Mouse (Mus musculus) mammary gland, adult 2 months (tissue): ENCODE measurements around the gene Entpd7. TPM values are rescaled to one million over a fixed set of nuclear protein-coding genes. Genes with fewer than 3 reads are reported as not detected.

Experiments
- polyA plus RNA-seq: library from polyadenylated mRNA; depleted of rRNA; stranded (reverse); fragments of >200 nt; gene quantifications from 2 replicates; pipeline ENCODE4 v1.2.3, GENCODE M21; 2012; ENCODE audit warnings: low replicate concordance; rRNA removed

Gene Entpd7
- polyA plus RNA-seq: 4.2 and 4.8 TPM in 2 replicates

GRCm38 (mm10) chr19:43689419-43690246 lies at the start of gene Entpd7:
Entpd7 (plus strand) TSS chr19:43689672.

DNA sequence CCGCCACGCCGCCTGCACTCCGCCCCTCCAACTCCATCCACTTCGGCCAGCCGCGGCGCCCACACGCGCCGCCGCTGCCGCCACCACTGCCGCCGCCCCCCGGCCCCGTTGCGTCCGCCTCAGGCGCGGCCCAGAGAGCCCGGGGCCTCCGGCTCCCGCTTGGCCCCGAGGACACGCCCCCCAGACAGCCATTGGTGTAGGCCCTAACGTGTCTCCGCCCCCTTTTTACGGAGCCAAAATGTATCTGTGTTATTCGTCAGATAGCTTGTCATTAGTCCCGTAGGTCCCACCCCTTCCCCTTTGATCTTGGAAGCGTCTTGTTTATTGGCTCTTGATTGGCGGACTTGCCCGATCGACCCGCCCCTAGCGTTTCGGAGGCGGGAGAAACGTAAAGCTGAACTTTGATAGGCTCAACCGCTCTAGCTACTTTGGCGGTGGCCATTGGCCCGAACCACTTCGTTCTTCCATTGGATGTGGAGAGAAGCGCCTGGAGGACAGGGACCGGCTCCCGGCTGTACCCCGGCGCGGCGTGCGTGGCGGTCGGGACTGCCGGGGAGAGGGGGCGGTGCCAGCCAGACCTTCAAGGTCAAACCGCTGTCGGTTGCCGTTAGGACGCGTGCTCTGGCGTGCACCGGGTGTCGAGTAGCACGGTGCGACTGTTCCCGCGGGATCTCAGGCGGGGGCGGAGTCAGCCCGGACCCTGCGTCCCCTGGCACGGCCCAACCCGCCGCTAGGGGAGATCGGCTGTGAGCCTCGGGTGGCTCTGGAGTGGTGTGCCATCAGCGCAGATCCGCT lies 14.5 kb upstream of the Entpd7 start, which contains the start of gene Slc25a28:
Slc25a28 (minus strand) TSS at position 152 of the 795 bp plus-strand sequence.

GRCm38 (mm10) chr19:43752489-43753225 lies 63.2 kb downstream of the Entpd7 start, which contains the start of the genes Cutc and Cox15:
Cutc (plus strand) TSS chr19:43752996.
Cox15 (minus strand) TSS chr19:43753000.

DNA sequence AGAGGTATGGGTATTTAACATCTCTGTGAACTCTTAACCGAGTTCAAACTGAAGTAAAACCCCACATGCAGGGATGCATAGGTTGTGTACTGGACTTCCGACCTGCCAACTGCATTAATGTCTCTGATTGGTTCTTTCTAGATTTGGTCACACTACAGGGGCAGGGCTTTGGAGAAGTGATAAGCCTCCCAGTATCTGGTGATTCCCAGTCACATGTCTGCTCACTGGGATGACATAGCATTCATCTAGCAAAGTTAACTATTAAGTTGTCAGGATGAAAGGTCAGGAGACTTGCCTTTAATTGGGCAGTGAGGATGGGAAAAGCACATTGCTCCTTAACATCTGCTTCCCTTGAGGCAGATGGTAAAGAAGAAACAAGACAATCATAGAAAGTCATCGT lies 92.5 kb downstream of the Entpd7 start, which contains the start of gene Abcc2:
Abcc2 (plus strand) TSS at position 213 of the 400 bp plus-strand sequence.

Other genes with a start within 250 kb of the Entpd7 start
- gene Cnnm1, start 249.2 kb upstream of the Entpd7 start, polyA plus RNA-seq: 0.04 and 0.07 TPM in 2 replicates
- 15.5 and 66.9 TPM in 2 replicates for gene Got1, start 165.1 kb upstream of the Entpd7 start, polyA plus RNA-seq
- not detected in 2 replicates for gene Nkx2-3, start 77.3 kb upstream of the Entpd7 start, polyA plus RNA-seq
- gene Slc25a28, start 14.8 kb upstream of the Entpd7 start, polyA plus RNA-seq: 76.3 and 79.7 TPM in 2 replicates
- 3.5 and 8.1 TPM in 2 replicates for gene Cutc, start 63.3 kb downstream of the Entpd7 start, polyA plus RNA-seq
- gene Cox15, start 63.3 kb downstream of the Entpd7 start, polyA plus RNA-seq: 12.9 and 18.3 TPM in 2 replicates
- 0.30 and 0.32 TPM in 2 replicates for gene Abcc2, start 92.5 kb downstream of the Entpd7 start, polyA plus RNA-seq